Mouse (Mus musculus) embryonic fibroblast, embryonic 13.5 days (primary cell): ENCODE measurements at regions not wholly inside any gene's neighbourhood (a gene's known extent, or its start where the extent isn't known, plus 50 kb on each side); places are given as distances from the start of the nearest gene placed in this dataset.

ENCODE experiments used
- CTCF ChIP-seq: IDR thresholded peaks from 2 replicates; pipeline ENCODE4 v1.5.1; 2011; ENCODE audit warnings: mild to moderate bottlenecking, control low read depth, low read length, moderate library complexity, borderline replicate concordance; ENCODE audit not compliant: insufficient read depth
- POLR2A ChIP-seq: IDR thresholded peaks from 2 replicates; pipeline ENCODE4 v1.6.1; 2011; ENCODE audit warnings: low read depth, mild to moderate bottlenecking, control low read depth, low read length, moderate library complexity

GRCm38 (mm10) chr11:89204948-89205545 is 97.1 kb downstream of the Nog start:
- TF ChIP-seq POLR2A (no peak), CTCF (no peak)
